Mouse (Mus musculus) heart, postnatal 0 days (tissue): ENCODE measurements around the gene Dnajb3.

Experiments used
- CTCF ChIP-seq: IDR thresholded peaks from 2 replicates; pipeline ENCODE4 v1.5.1; 2016; ENCODE audit warnings: antibody characterized with exemption, control low read depth, low read depth
- EP300 ChIP-seq: IDR thresholded peaks from 2 replicates; pipeline ENCODE4 v1.6.1; 2016; ENCODE audit warnings: antibody characterized with exemption, low read depth

DNA sequence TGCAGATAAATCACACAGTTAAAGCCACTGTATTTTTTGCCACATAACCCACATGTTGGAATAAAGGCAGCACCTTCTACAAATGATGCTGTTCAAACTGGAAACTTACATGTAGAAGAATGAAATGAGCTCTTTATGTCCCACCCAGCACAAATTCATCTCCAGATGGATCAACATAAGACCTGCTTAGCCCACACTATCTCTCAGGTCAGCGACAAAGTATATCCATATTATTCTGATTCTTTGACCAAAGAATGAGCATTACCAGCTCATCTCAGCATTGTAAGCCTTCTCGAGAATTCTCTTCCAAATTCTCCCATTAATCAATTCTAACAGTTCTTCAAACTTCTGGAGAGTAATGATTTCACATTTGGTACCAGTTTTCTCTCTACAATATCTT, 16.6 kb upstream of the Dnajb3 start:
- TF ChIP-seq CTCF, result no peak
- no peak for TF ChIP-seq EP300
